Mouse (Mus musculus): ENCODE measurements around the gene Nynrin.

- no peak for TF ChIP-seq MAFK (IDR thresholded peaks at IDR 0.05; ENCODE audit: insufficient read depth, low read depth, low read length)
- no peak for TF ChIP-seq HCFC1 (IDR thresholded peaks at IDR 0.05; ENCODE audit: borderline replicate concordance, insufficient read depth, low read length)
- TF ChIP-seq ZC3H11A (IDR thresholded peaks at IDR 0.05; ENCODE audit: borderline replicate concordance, low read depth, low read length): no peak
- TF ChIP-seq CHD2 (IDR thresholded peaks at IDR 0.05; ENCODE audit: low read depth, low read length): peak; percentile 79
Measured at GRCm38 (mm10) chr14:55899701-55900413, 46.0 kb downstream of the Nynrin start, which contains the start of gene Sdr39u1.

Data from ES-E14 (cell line).